Mouse (Mus musculus): ENCODE results near the gene Crygn. TPM values are rescaled to one million over a fixed set of nuclear protein-coding genes. Genes with fewer than 3 reads are reported as not detected.

Gene Crygn
- polyA plus RNA-seq (2012; rRNA removed) = 0.34 and 0.76 TPM in 2 replicates

DNA sequence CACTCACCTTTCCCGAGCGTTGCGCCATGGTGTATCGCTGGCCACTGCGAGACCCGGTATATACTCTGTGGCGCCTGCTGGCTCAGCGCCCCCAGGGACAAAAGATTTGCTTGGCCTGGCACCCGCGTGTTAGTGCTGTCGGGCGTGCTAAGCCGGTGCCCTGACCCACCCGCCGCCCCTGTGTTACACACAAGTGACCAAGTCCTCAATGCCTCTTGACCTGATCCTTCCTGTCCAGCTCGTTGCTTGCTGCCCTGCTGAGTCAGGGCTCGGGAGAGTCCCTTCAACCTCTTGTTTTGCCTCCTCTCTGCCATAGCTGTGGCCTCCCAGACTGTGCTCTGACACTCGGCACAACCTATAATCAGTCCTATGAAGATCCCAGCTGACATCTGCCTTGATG lies at the start of gene Crygn:
Gene Crygn, minus strand, starts transcription at position 193 of the 400 bp plus-strand sequence.
- H3K27ac ChIP-seq (ENCODE audit: insufficient read depth, low read length) = no peak within 1 kb of the TSS
- no peak for DNase-seq
- TF ChIP-seq POLR2A (IDR thresholded peaks at IDR 0.05; ENCODE audit: borderline replicate concordance, insufficient read depth, low read length) (no peak), CTCF (IDR thresholded peaks at IDR 0.05; ENCODE audit: borderline replicate concordance, insufficient read depth, low read depth, low read length) (no peak)
- no peak within 1 kb of the TSS for H3K4me3 ChIP-seq (replicated peaks; ENCODE audit: insufficient read depth, low read depth, low read length)
- WGBS = 46% methylated on average over 18 of the region's 18 CpGs
- H3K27me3 ChIP-seq (ENCODE audit: control insufficient read depth, insufficient read depth, low read length) = no peaks in the 10 kb centered on the region
- H3K4me1 ChIP-seq (ENCODE audit: control insufficient read depth, insufficient read depth, low read length) = no peaks in the 10 kb centered on the region

DNA sequence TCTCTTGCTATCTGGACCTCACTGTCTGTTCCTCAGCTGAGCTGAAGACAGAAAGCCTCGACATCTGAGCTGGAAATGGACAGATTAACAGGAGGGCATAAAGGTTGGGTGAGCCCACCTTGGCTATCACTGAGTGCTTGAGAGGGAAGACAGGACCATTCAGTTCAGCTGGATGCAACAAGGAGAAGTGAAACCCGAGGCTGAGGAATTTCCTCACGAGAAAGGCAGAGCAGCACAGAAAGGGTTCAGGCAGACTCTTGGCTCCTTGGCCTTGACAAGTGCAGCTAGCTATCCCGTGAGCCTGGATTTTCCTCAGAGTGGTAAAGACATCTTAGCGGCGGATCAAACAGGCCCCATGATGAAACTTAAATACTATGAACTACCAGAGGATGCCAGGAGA lies 47.4 kb upstream of the Crygn start:
- no peaks in the 10 kb centered on the region for H3K27me3 ChIP-seq (ENCODE audit: control insufficient read depth, insufficient read depth, low read length)
- no peak overlapping the region for H3K27ac ChIP-seq (ENCODE audit: insufficient read depth, low read length)
- 77% methylated on average over 6 of the region's 6 CpGs for WGBS
- no peaks in the 10 kb centered on the region for H3K4me1 ChIP-seq (ENCODE audit: control insufficient read depth, insufficient read depth, low read length)
- no peak for DNase-seq
- no peak for TF ChIP-seq POLR2A (IDR thresholded peaks at IDR 0.05; ENCODE audit: borderline replicate concordance, insufficient read depth, low read length)
- TF ChIP-seq CTCF (IDR thresholded peaks at IDR 0.05; ENCODE audit: borderline replicate concordance, insufficient read depth, low read depth, low read length) = no peak
- no peak overlapping the region for H3K4me3 ChIP-seq (replicated peaks; ENCODE audit: insufficient read depth, low read depth, low read length)

DNA sequence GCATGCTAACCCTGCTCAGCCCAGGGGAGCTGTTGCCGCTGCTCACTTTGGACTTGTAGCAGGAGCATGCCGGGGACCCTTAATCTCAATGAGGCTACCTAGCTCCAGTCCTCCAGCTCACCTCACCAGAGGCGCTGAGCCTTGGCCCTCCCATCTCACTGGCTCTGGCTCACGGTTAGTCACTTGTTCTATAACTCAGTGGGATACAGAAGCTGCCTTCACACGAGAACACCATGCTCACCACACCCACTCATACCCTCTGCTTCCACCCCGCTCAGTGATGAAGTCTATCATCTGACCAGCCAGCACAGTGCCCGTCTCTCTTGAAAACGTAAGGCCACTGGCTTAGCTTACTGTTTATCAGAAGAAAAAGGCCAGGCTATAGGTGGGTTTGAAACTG lies 46.9 kb upstream of the Crygn start:
- no peaks in the 10 kb centered on the region for H3K4me1 ChIP-seq (ENCODE audit: control insufficient read depth, insufficient read depth, low read length)
- no peak overlapping the region for H3K4me3 ChIP-seq (replicated peaks; ENCODE audit: insufficient read depth, low read depth, low read length)
- TF ChIP-seq POLR2A (IDR thresholded peaks at IDR 0.05; ENCODE audit: borderline replicate concordance, insufficient read depth, low read length) = no peak
- no peak for TF ChIP-seq CTCF (IDR thresholded peaks at IDR 0.05; ENCODE audit: borderline replicate concordance, insufficient read depth, low read depth, low read length)
- H3K27ac ChIP-seq (ENCODE audit: insufficient read depth, low read length) = no peak overlapping the region
- no peak for DNase-seq
- H3K27me3 ChIP-seq (ENCODE audit: control insufficient read depth, insufficient read depth, low read length) = no peaks in the 10 kb centered on the region
- 74% methylated on average over 8 of the region's 8 CpGs for WGBS

DNA sequence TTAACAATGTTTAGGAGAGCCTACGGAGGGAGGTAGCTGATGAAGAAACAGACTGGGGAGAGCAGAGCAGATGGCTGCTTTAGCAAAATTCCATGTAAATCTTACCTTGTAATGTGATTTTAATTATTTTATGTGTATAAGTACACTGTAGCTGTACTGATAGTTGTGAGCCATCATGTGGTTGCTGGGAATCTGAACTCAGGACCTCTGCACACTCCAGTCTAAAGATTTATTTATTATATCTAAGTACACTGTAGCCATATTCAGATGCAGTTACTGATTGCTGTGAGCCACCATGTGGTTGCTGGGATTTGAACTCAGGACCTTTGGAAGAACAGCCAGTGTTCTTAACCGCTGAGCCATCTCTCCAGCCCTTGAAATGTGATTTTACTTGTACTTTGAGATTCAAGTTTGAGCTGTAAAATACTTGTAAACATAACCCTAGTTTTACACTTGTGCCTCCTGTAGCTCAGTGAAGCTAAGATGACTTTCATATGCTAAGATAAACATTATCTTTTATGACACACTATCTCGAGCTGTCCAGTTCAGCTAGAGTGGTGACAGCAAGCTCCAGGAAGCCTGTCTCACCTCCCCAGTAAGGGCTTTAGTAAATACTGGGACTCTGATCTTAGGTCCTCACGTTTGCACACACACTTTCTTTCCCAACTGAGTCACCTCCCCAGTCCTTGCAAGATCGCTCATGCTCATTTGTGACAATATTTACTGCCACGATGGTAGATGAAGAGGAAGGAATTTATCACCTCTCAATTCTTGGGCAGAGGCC lies 44.2 kb upstream of the Crygn start:
- no peaks in the 10 kb centered on the region; the same call in 1 of the 2 replicates for H3K4me1 ChIP-seq (ENCODE audit: control insufficient read depth, insufficient read depth, low read length)
- WGBS = 73% methylated on average over 6 of the region's 6 CpGs
- no peak overlapping the region for H3K4me3 ChIP-seq (replicated peaks; ENCODE audit: insufficient read depth, low read depth, low read length)
- no peak overlapping the region for H3K27ac ChIP-seq (ENCODE audit: insufficient read depth, low read length)
- no peaks in the 10 kb centered on the region for H3K27me3 ChIP-seq (ENCODE audit: control insufficient read depth, insufficient read depth, low read length)
- TF ChIP-seq CTCF (IDR thresholded peaks at IDR 0.05; ENCODE audit: borderline replicate concordance, insufficient read depth, low read depth, low read length) (no peak), POLR2A (IDR thresholded peaks at IDR 0.05; ENCODE audit: borderline replicate concordance, insufficient read depth, low read length) (no peak)
- no peak for DNase-seq

DNA sequence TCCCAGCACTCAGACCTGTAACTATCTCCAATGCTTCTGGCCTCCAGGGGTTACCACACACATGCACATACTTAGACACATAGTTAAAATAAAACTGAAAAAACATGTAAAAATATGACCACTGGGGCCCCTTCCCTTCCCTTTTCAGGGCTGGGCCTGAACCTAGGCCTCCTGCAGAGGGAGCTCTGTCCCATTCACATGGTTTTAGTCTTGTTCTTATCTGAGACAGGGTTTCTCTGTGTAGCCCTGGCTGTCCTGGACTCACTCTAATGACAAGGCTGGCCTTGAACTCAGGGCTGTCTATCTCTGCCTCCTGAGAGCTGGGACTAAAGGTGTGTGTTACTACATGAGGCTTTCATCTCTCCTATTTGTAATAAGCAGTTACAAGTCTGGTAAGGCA lies 42.6 kb upstream of the Crygn start:
- H3K27ac ChIP-seq (ENCODE audit: insufficient read depth, low read length) = no peak overlapping the region
- TF ChIP-seq CTCF (IDR thresholded peaks at IDR 0.05; ENCODE audit: borderline replicate concordance, insufficient read depth, low read depth, low read length) (peak; percentile 42; the same call in 1 of the 2 replicates), POLR2A (IDR thresholded peaks at IDR 0.05; ENCODE audit: borderline replicate concordance, insufficient read depth, low read length) (no peak)
- H3K27me3 ChIP-seq (ENCODE audit: control insufficient read depth, insufficient read depth, low read length) = no peaks in the 10 kb centered on the region
- DNase-seq = no peak
- no peaks in the 10 kb centered on the region; the same call in 1 of the 2 replicates for H3K4me1 ChIP-seq (ENCODE audit: control insufficient read depth, insufficient read depth, low read length)
- no peak overlapping the region for H3K4me3 ChIP-seq (replicated peaks; ENCODE audit: insufficient read depth, low read depth, low read length)

DNA sequence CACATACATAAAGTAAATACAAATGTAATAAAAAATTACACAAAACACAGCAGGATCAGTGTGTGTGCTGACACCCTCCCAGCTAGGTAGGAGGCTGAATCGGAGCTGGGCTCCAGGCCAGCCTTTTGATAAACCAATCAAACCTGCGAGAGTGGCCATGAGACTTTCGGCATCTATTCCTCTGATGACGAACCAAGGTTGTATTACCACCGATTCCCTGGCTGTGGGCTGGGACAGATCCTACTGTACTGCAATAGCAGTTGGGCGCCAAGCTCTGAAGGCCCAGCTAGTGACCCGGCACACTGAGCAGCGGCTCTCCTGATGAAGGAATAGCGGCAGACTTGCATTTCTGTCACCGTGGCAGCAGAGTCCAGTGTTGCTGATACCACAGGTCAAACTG lies 40.8 kb upstream of the Crygn start:
- DNase-seq = no peak
- TF ChIP-seq CTCF (IDR thresholded peaks at IDR 0.05; ENCODE audit: borderline replicate concordance, insufficient read depth, low read depth, low read length) (no peak), POLR2A (IDR thresholded peaks at IDR 0.05; ENCODE audit: borderline replicate concordance, insufficient read depth, low read length) (no peak)
- 32% methylated on average over 10 of the region's 10 CpGs for WGBS
- no peaks in the 10 kb centered on the region for H3K27me3 ChIP-seq (ENCODE audit: control insufficient read depth, insufficient read depth, low read length)
- no peak overlapping the region for H3K4me3 ChIP-seq (replicated peaks; ENCODE audit: insufficient read depth, low read depth, low read length)
- no peaks in the 10 kb centered on the region; the same call in 1 of the 2 replicates for H3K4me1 ChIP-seq (ENCODE audit: control insufficient read depth, insufficient read depth, low read length)
- no peak overlapping the region for H3K27ac ChIP-seq (ENCODE audit: insufficient read depth, low read length)

DNA sequence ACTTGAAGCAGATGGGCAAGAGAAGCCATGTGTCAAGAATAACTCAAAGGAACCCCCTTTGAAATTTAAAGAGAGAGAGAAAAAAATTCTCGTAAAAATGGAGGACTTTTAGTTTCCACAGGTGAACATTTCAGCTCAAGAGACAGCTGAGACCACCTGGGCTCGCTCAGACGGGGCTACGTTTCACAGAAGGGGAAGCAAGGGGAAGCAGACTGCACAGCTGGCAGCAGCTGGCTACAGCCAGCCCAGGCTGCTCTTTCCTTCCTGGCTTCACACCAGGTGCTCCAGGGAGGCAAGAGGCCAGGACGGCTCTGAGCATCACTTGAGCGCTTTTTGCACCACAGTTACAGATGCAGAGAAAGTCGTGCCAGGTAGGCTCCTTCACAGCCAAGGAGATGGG lies 40.0 kb upstream of the Crygn start:
- no peak for DNase-seq
- 52% methylated on average over 7 of the region's 7 CpGs for WGBS
- Histone ChIP-seq H3K27ac (ENCODE audit: insufficient read depth, low read length) (no peak overlapping the region), H3K4me1 (ENCODE audit: control insufficient read depth, insufficient read depth, low read length) (no peaks in the 10 kb centered on the region; the same call in 1 of the 2 replicates), H3K27me3 (ENCODE audit: control insufficient read depth, insufficient read depth, low read length) (no peaks in the 10 kb centered on the region), H3K4me3 (replicated peaks; ENCODE audit: insufficient read depth, low read depth, low read length) (no peak overlapping the region)
- TF ChIP-seq CTCF (IDR thresholded peaks at IDR 0.05; ENCODE audit: borderline replicate concordance, insufficient read depth, low read depth, low read length) (no peak), POLR2A (IDR thresholded peaks at IDR 0.05; ENCODE audit: borderline replicate concordance, insufficient read depth, low read length) (no peak)

DNA sequence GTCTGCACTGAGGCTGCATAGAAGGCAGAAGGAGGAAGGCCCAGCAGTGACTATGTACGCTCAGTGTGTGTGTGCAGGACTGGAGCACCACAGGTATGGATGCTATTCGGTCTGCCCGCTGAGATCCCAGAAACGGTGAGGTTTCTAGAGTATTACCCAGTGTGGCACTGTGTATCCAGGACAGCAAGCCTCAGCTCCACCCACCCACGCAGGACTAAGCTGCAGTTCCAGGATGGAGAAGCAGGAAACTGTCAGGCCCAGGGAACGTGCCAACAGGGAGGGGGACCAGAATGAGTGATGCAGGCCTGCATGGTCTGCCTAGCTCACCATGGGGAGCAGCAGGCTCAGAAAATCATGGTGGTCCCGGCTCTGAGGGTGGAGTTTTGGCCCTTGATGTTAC lies 35.2 kb upstream of the Crygn start:
- Histone ChIP-seq H3K4me3 (replicated peaks; ENCODE audit: insufficient read depth, low read depth, low read length) (no peak overlapping the region), H3K27me3 (ENCODE audit: control insufficient read depth, insufficient read depth, low read length) (no peaks in the 10 kb centered on the region), H3K27ac (ENCODE audit: insufficient read depth, low read length) (no peak overlapping the region), H3K4me1 (ENCODE audit: control insufficient read depth, insufficient read depth, low read length) (no peaks in the 10 kb centered on the region; the same call in 1 of the 2 replicates)
- WGBS = 59% methylated on average over 7 of the region's 7 CpGs
- TF ChIP-seq CTCF (IDR thresholded peaks at IDR 0.05; ENCODE audit: borderline replicate concordance, insufficient read depth, low read depth, low read length) = no peak
- TF ChIP-seq POLR2A (IDR thresholded peaks at IDR 0.05; ENCODE audit: borderline replicate concordance, insufficient read depth, low read length) = no peak
- no peak for DNase-seq

Measured in cerebellum, adult 2 months (tissue).